Mouse (Mus musculus): ENCODE results near the gene Pfkfb4. TPM values are rescaled to one million over a fixed set of nuclear protein-coding genes. Genes with fewer than 3 reads are reported as not detected.

Pfkfb4 gene
- polyA plus RNA-seq, 1 experiment: 49.4 TPM

- no peak overlapping the region for H3K4me3 ChIP-seq (replicated peaks; ENCODE audit: extremely low read depth, low read depth, low read length)
- DNase-seq: no peak
- peaks cover 16% of the 10 kb centered on the region for H3K4me1 ChIP-seq (ENCODE audit: control insufficient read depth, insufficient read depth, low read length)
- TF ChIP-seq CTCF (IDR thresholded peaks at IDR 0.05; ENCODE audit: insufficient read depth, low read length) (0 out of 2 replicates have a peak, but pooled peaks have one; percentile 6), POLR2A (IDR thresholded peaks at IDR 0.05; ENCODE audit: borderline replicate concordance, extremely low read depth, low read depth, low read length) (no peak)
- 89% methylated on average over 16 of the region's 16 CpGs for WGBS
These were observed 68.8 kb downstream of the Pfkfb4 start for GRCm38 (mm10) chr9:109060184-109060897.

DNA sequence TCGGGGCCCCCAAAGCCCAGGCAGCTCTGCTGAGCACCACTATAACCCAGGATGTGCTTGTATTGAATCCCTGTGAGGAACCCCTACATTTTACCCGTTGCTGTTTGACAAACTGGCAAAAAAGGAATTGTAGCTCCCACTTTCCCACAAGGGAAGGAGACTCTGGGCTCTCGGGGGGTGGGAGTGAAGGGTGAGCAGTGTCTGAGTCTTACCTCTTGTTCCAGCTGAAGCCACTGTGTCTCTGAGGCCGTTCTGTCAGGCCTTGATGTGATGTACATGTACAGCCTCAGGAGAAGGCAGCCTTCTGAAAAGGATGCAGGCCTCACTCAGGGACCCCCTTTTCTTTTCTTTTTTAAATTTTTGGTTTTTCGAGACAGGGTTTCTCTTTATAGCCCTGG is 69.3 kb downstream of the Pfkfb4 start:
- H3K4me1 ChIP-seq (ENCODE audit: control insufficient read depth, insufficient read depth, low read length): peaks cover 16% of the 10 kb centered on the region
- no peak for DNase-seq
- 89% methylated on average over 5 of the region's 5 CpGs for WGBS
- TF ChIP-seq POLR2A (IDR thresholded peaks at IDR 0.05; ENCODE audit: borderline replicate concordance, extremely low read depth, low read depth, low read length): no peak
- H3K4me3 ChIP-seq (replicated peaks; ENCODE audit: extremely low read depth, low read depth, low read length): no peak overlapping the region

DNA sequence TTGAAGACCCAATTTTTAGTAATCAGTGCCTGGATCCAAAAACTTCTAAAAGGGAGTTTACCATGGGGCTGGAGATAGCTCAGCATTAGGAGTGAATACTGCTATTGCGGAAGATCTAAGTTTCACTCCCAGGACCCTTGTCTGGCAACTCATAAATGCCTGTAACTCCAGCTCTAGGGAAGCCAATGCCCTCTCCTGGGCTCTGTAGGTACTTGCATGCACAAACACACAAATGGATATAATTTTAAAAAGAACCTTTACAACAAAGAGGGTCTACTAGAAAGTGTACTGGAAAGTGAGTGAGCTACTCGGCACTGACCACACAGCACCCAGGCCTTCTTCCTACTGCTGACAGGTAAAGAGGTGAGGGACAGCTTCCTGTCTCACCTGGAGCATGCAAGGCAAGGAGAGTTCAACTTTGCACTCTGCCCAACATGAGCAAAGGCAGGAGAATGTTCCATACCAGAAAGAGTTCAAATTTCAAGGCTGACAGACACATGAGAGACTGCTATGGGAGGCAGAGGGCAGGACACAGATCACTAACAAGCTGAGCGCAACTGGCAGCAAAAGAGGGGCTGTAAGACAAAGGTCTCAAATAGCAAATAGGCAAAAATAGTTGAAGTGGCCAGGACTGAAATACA is 76.6 kb downstream of the Pfkfb4 start:
- peaks cover 3% of the 10 kb centered on the region; the same call in 1 of the 2 replicates for H3K4me1 ChIP-seq (ENCODE audit: control insufficient read depth, insufficient read depth, low read length)
- TF ChIP-seq POLR2A (IDR thresholded peaks at IDR 0.05; ENCODE audit: borderline replicate concordance, extremely low read depth, low read depth, low read length): no peak
- no peak overlapping the region for H3K4me3 ChIP-seq (replicated peaks; ENCODE audit: extremely low read depth, low read depth, low read length)
- DNase-seq: no peak
- WGBS: 93% methylated on average over 3 of the region's 3 CpGs

DNA sequence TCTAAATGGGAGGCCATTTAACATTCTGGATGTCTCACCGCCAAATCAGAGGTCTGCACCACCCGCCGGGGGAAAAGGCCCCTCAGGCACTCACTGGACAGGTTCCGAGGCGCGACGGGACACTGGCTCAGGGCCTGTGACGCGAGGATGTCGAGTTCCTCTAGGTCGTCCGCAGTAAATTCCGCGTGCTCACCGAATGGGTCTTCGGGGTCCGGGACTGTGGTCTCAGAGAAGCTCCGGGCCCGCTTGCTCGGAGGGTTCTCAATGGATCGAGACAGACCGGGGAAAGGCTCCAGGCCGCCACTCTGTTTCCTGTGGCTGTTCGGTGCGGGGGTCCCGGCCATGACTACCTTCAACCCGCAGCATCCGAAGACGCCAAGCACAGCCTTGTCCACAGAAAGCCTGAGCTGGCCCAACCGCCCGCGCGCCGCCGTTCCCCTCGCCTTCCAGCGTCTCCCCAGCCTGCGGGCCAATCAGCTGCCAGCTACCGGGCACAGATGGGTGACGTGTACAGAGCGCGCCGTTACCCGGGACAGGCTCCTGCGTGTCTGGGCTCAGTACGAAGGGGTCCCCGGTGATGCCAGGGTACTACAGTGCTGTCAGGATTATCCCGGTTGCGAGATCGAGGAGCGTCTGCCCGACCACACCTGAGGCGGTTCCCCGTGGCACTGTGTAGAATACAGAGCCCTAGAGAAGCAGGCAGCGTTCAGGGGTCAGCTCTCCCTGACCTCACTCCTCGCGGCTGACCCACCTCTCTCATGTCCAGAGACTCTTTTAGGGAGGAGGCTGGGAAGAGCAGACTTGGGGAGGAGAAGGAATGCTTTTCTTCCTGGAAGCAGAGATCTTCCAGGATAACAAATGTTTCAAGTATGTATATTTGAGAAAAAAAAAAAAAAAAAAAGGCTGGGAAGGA is 82.3 kb downstream of the Pfkfb4 start, which contains the start of gene Atrip:
Atrip (minus strand) TSS at position 464 of the 913 bp plus-strand sequence.
- TF ChIP-seq CTCF (IDR thresholded peaks at IDR 0.05; ENCODE audit: insufficient read depth, low read length): no peak
- peak; percentile 93 for TF ChIP-seq POLR2A (IDR thresholded peaks at IDR 0.05; ENCODE audit: borderline replicate concordance, extremely low read depth, low read depth, low read length)
- peak; percentile 90 for DNase-seq
- Histone ChIP-seq H3K4me3 (replicated peaks; ENCODE audit: extremely low read depth, low read depth, low read length) (peak within 1 kb of the TSS; percentile 72), H3K4me1 (ENCODE audit: control insufficient read depth, insufficient read depth, low read length) (peaks cover 5% of the 10 kb centered on the region; the same call in 1 of the 2 replicates)
- WGBS: under 1% methylated on average over 57 of the region's 57 CpGs

- no peak for DNase-seq
- H3K4me3 ChIP-seq (replicated peaks; ENCODE audit: extremely low read depth, low read depth, low read length): no peak overlapping the region
- peaks cover 2% of the 10 kb centered on the region; the same call in 1 of the 2 replicates for H3K4me1 ChIP-seq (ENCODE audit: control insufficient read depth, insufficient read depth, low read length)
- TF ChIP-seq POLR2A (IDR thresholded peaks at IDR 0.05; ENCODE audit: borderline replicate concordance, extremely low read depth, low read depth, low read length) (no peak), CTCF (IDR thresholded peaks at IDR 0.05; ENCODE audit: insufficient read depth, low read length) (no peak)
- 86% methylated on average over 3 of the region's 3 CpGs for WGBS
These were observed 88.9 kb downstream of the Pfkfb4 start for GRCm38 (mm10) chr9:109080516-109080915.

- WGBS: 3% methylated on average over 11 of the region's 11 CpGs
- TF ChIP-seq CTCF (IDR thresholded peaks at IDR 0.05; ENCODE audit: insufficient read depth, low read length) (no peak), POLR2A (IDR thresholded peaks at IDR 0.05; ENCODE audit: borderline replicate concordance, extremely low read depth, low read depth, low read length) (no peak)
- DNase-seq: no peak
- Histone ChIP-seq H3K4me3 (replicated peaks; ENCODE audit: extremely low read depth, low read depth, low read length) (peak overlapping the region; percentile 72), H3K4me1 (ENCODE audit: control insufficient read depth, insufficient read depth, low read length) (peaks cover 2% of the 10 kb centered on the region; the same call in 1 of the 2 replicates)
These were observed 90.2 kb downstream of the Pfkfb4 start for GRCm38 (mm10) chr9:109081749-109082123.

Other genes starting within 250 kb of the Pfkfb4 start
- gene Ip6k2, start 208.0 kb upstream of the Pfkfb4 start, polyA plus RNA-seq (2012; rRNA removed): 66.1 and 69.4 TPM in 2 replicates
- gene Nckipsd, start 183.4 kb upstream of the Pfkfb4 start, polyA plus RNA-seq (2012; rRNA removed): 34.1 and 42.9 TPM in 2 replicates
- gene Celsr3, start 165.5 kb upstream of the Pfkfb4 start, polyA plus RNA-seq (2012; rRNA removed): 0.71 and 0.73 TPM in 2 replicates
- 12.6 and 17.0 TPM in 2 replicates for gene Slc26a6, start 138.5 kb upstream of the Pfkfb4 start, polyA plus RNA-seq (2012; rRNA removed)
- 0.17 and 0.26 TPM in 2 replicates for gene Tmem89, start 77.2 kb upstream of the Pfkfb4 start, polyA plus RNA-seq (2012; rRNA removed)
- 290 and 399 TPM in 2 replicates for gene Uqcrc1, start 55.1 kb upstream of the Pfkfb4 start, polyA plus RNA-seq (2012; rRNA removed)
- 7.1 and 12.2 TPM in 2 replicates for gene Col7a1, start 38.2 kb upstream of the Pfkfb4 start, polyA plus RNA-seq (2012; rRNA removed)
- 1.0 and 2.3 TPM in 2 replicates for gene Ucn2, start 5.8 kb upstream of the Pfkfb4 start, polyA plus RNA-seq (2012; rRNA removed)
- 918 and 1,083 TPM in 2 replicates for gene Shisa5, start 46.8 kb downstream of the Pfkfb4 start, polyA plus RNA-seq (2012; rRNA removed)
- gene Trex1, start 68.0 kb downstream of the Pfkfb4 start, polyA plus RNA-seq (2012; rRNA removed): 83.7 and 86.9 TPM in 2 replicates
- 18.8 and 21.9 TPM in 2 replicates for gene Atrip, start 82.3 kb downstream of the Pfkfb4 start, polyA plus RNA-seq (2012; rRNA removed)
- 3.5 and 3.7 TPM in 2 replicates for gene Ccdc51, start 90.7 kb downstream of the Pfkfb4 start, polyA plus RNA-seq (2012; rRNA removed)
- 13.4 and 19.0 TPM in 2 replicates for gene Tma7, start 90.8 kb downstream of the Pfkfb4 start, polyA plus RNA-seq (2012; rRNA removed)
- gene Plxnb1, start 103.6 kb downstream of the Pfkfb4 start, polyA plus RNA-seq (2012; rRNA removed): 54.1 and 61.4 TPM in 2 replicates
- gene Fbxw21, start 170.3 kb downstream of the Pfkfb4 start, polyA plus RNA-seq (2012; rRNA removed): not detected in 2 replicates
- gene Fbxw13, start 204.2 kb downstream of the Pfkfb4 start, polyA plus RNA-seq (2012; rRNA removed): not detected in 2 replicates
- not detected in 2 replicates for gene Fbxw20, start 243.0 kb downstream of the Pfkfb4 start, polyA plus RNA-seq (2012; rRNA removed)

Measured in lung, adult 2 months (tissue).